8 mouse cellular contexts compared by ENCODE assay signal in the genomic region with DNA sequence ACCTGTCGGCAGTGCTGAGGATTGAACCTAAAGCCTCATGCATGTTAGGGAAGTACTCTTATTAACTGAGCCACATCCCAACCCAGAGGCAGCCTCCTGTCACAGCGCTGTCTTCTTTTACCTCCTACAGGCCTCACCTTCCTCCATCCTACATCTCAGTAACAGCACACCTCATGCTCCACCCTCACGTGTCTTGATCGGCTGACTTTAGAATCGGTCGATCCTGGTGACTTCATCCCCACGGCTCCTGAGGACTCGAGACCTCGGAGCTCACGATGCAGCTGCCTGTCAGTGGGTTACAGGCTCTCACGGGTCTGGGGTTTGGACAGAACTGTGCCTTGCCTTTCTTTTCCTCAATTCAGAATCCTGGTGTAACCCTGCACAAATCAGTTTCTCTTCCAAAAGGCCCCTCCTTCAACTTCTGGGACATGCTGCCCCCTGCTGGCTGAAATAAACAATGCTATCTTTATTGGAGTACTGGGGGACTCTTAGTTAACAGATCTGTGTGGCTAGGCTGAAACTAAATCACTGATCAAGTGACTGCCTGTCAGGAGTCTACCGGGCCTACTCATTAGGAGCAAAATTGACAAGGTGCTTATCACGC. TPM values are rescaled to one million over a fixed set of nuclear protein-coding genes. Genes with fewer than 3 reads are reported as not detected.
DNase-seq lines count a peak whose midpoint lies in the region; ATAC-seq lines count a peak whose summit lies in the region.

No protein-coding gene starts in this region.

- H3K27me3 ChIP-seq in limb, embryonic 11.5 days (ENCODE audit: control insufficient read depth, insufficient read depth, low read length) = no peaks in the 10 kb centered on the region

- H3K4me2 ChIP-seq in limb, embryonic 11.5 days (ENCODE audit: low read depth, severe bottlenecking) = no peak overlapping the region

- 60% methylated on average over 13 of the region's 13 CpGs for WGBS in limb, embryonic 11.5 days

- no peak overlapping the region for H3K27ac ChIP-seq in limb, embryonic 11.5 days (replicated peaks; ENCODE audit: low read depth, low read length)

- H3K9me3 ChIP-seq in limb, embryonic 11.5 days (ENCODE audit: control insufficient read depth, low read length) = no peaks in the 10 kb centered on the region

- no peak overlapping the region for H3K9ac ChIP-seq in limb, embryonic 11.5 days (ENCODE audit: low read length)

- H3K4me1 ChIP-seq in limb, embryonic 11.5 days (ENCODE audit: control insufficient read depth, insufficient read depth, low read length) = no peaks in the 10 kb centered on the region; the same call in 1 of the 2 replicates

- peak; percentile 86 for DNase-seq in 3T3-L1 (ENCODE audit: low read depth, low spot score)
- peak; percentile 37 for DNase-seq in adrenal gland, adult 8-10 months
- DNase-seq in embryo, embryonic 11 days = peak; percentile 77
- peak; percentile 78 to 92 for DNase-seq in heart, adult 18-20 months
- peak; percentile 65 to 76 for DNase-seq in kidney, adult 8-10 months
- DNase-seq in limb, embryonic 11.5 days (ENCODE audit: low spot score) = peak; percentile 85
- peak; percentile 18 to 39 for DNase-seq in monocyte, adult 2 months (ENCODE audit: low read depth in 1 of 2, low spot score in 2 of 2)
- DNase-seq in spleen, postnatal 36 days (ENCODE audit: low spot score in 2 of 2) = peak; percentile 47 to 64

- no peaks in the 10 kb centered on the region for H3K36me3 ChIP-seq in limb, embryonic 11.5 days (ENCODE audit: control insufficient read depth, insufficient read depth, low read length)

- H3K4me3 ChIP-seq in limb, embryonic 11.5 days (ENCODE audit: low read depth, low read length) = no peak overlapping the region

- no peak; the same call in 1 of the 2 replicates for ATAC-seq in limb, embryonic 11.5 days (ENCODE audit: insufficient number of reproducible peaks, low FRiP score, low TSS enrichment, low read depth)

RNA-seq across cellular contexts. Expression of a gene that starts 41.7 kb away (rescaled TPM):
- 10 to 100 TPM; 67.8 to 82.0 (median 78.5) TPM for total RNA-seq in adrenal gland, adult 8-10 months (2022)
- 10 to 100 TPM; 51.5 to 56.0 TPM for total RNA-seq in heart, adult 18-20 months (2021)
- polyA plus RNA-seq in limb, embryonic 11.5 days (2014; fragmentation: Nextera tagmentation; extraction: Ambion mirVana) = 24.6 and 32.5 TPM in 2 replicates

Comparison
In these comparisons a context has a peak if more than half of its experiments do, and no peak if none do; other contexts are left out.
1. DNase-seq: peak in every context shown above with its lines; median percentile 86 in 3T3-L1; 85 in heart, adult 18-20 months; 85 in limb, embryonic 11.5 days; 77 in embryo, embryonic 11 days; 70 in kidney, adult 8-10 months; 56 in spleen, postnatal 36 days; 37 in adrenal gland, adult 8-10 months; 28 in monocyte, adult 2 months.